Mouse (Mus musculus) activated CD4-positive, CD25-positive, alpha-beta regulatory T cell, adult 9 weeks (primary cell): ENCODE results near the gene Gldn. TPM values are rescaled to one million over a fixed set of nuclear protein-coding genes. Genes with fewer than 3 reads are reported as not detected.

ENCODE experiments used
- polyA plus RNA-seq: library from polyadenylated mRNA; unstranded; fragments of 100-300 nt; shearing (Covaris generic); gene quantifications from one replicate; pipeline ENCODE4 v1.2.1, GENCODE M21; 2017

Gene Gldn
- polyA plus RNA-seq: not detected

GRCm38 (mm10) chr9:54286331-54286987 is at the start of gene Gldn:
Gene Gldn, plus strand, starts transcription at chr9:54286486.

DNA sequence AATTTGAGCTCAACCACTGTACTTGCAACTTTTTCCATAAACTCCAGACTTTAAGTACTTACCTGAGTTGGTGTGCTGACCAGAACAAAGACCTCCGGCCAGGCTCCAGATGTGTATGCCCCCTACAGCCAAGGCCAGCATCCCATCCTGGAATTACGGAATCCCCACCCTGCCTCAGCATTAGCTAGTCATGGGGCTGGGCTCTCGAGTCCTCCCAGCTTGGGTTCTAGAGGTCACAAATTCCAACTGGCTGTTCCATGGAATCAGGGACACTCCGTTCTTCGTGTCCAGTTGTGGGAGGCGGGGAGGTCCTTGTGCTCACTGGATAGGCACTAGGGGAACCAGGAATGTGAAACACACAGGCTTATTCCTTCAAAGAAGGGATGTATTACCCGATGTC is 18.3 kb upstream of the Gldn start, which contains the start of gene Cyp19a1:
Cyp19a1 (minus strand) TSS at position 101 of the 400 bp plus-strand sequence.

Other genes starting within 250 kb of the Gldn start
- not detected for gene Tnfaip8l3, start 218.1 kb upstream of the Gldn start, polyA plus RNA-seq
- gene Cyp19a1, start 18.4 kb upstream of the Gldn start, polyA plus RNA-seq: not detected
- not detected for gene Dmxl2, start 215.1 kb downstream of the Gldn start, polyA plus RNA-seq